Mouse (Mus musculus) retina, embryonic 14.5 days (tissue): Measurements from ENCODE around the gene Tcl1b5.

Experiments
- DNase-seq: peaks from one replicate; pipeline ENCODE4 v3.0.0-alpha.2; 2015; ENCODE audit warnings: low spot score

Gene Tcl1b5

GRCm38 (mm10) chr12:105208441-105208840 lies 32.3 kb downstream of the Tcl1b5 start:
- no peak for DNase-seq

DNA sequence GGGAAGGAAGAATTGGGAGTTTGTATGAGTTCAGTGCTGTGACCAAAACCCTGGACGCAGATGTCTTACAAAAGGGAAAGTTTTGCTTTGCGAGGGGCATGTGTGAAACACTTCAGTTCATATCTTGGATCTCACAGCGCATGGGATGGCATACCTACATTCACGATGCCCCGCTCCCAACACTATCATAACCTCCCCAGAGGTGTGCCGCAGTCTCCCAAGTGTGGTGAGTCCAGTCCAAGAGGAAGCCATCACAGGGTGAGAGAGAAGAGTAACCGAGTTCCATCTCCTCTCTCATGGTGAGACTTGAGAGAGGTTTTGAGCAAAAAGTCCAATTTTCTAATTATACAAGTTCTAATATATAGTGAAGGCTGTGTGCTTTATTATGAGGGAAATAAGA lies 33.1 kb downstream of the Tcl1b5 start:
- DNase-seq = no peak

GRCm38 (mm10) chr12:105217101-105217760 lies 41.1 kb downstream of the Tcl1b5 start:
- DNase-seq = no peak

- no peak for DNase-seq
Observed at GRCm38 (mm10) chr12:105222601-105223319, 46.6 kb downstream of the Tcl1b5 start, which contains the start of gene Tcl1. Gene Tcl1, minus strand, starts transcription at chr12:105222793.

DNA sequence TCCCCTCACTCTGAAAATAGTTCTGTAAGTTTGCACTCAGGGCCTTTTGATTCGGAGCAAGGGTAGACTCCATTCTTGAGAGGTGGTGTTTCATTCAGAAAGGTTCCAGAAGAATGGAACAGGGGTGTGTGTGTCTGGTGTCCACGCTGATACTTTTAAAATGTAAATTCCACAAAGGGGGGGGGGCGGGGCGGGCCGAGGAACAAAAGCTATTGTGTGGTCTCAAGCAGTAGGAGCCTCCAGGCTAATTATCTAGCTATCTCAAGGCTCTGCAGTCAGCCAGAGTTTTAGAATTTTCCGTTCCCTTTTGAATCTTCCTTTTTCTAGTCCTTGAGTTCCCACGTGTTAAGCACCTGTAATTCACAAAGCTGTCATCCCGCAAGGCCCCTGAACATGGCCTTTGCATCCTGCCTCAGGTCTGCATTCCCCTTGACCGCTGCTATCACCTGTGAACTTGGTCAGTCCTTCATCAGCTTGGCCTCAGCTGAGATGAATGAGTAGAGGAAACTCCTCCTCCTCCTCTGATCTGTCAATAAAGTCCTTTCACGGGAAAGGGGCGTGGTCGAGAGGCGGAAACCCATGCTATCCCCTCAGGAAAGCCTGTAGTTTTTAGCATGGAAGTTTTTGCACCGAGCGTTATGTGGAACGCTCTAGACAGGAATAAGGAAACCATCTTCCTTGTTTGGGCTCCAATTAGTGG lies 48.6 kb downstream of the Tcl1b5 start:
- no peak for DNase-seq
